Mouse (Mus musculus) hindbrain, embryonic 13.5 days (tissue): ENCODE measurements at regions not wholly inside any gene's neighbourhood (a gene's known extent, or its start where the extent isn't known, plus 50 kb on each side); places are given as distances from the start of the nearest gene placed in this dataset. TPM values are rescaled to one million over a fixed set of nuclear protein-coding genes. Genes with fewer than 3 reads are reported as not detected.
A peak's percentile ranks its signal among the peaks of the same experiment; 100 is the strongest.

Experiments used
- ATAC-seq: fragments of 200-750 bp; cut with Nextera tagmentation; 2 replicates; pipeline ENCODE4 v1.8.0; 2017; ENCODE audit warnings: moderate TSS enrichment; ENCODE audit not compliant: low FRiP score
- H3K27ac ChIP-seq: fragments of 300-500 bp; sonication (generic); 2 replicates; pipeline ENCODE4 v1.5.1; 2015; ENCODE audit warnings: inconsistent platforms, mild to moderate bottlenecking, moderate library complexity
- H3K27me3 ChIP-seq: fragments of 300-500 bp; sonication (generic); 2 replicates; pipeline ENCODE4 v1.6.1; 2015; ENCODE audit warnings: mild to moderate bottlenecking, inconsistent platforms
- H3K36me3 ChIP-seq: fragments of 300-500 bp; sonication (generic); 2 replicates; pipeline ENCODE4 v1.6.1; 2015; ENCODE audit warnings: mild to moderate bottlenecking, inconsistent platforms
- H3K4me1 ChIP-seq: fragments of 300-500 bp; sonication (generic); replicated peaks from 2 replicates; pipeline ENCODE4 v1.6.1; 2015; ENCODE audit warnings: inconsistent platforms
- H3K4me2 ChIP-seq: fragments of 300-500 bp; sonication (generic); 2 replicates; pipeline ENCODE4 v1.6.1; 2015; ENCODE audit warnings: inconsistent platforms, mild to moderate bottlenecking, moderate library complexity
- H3K4me3 ChIP-seq: fragments of 300-500 bp; sonication (generic); 2 replicates; pipeline ENCODE4 v1.5.1; 2015; ENCODE audit warnings: mild to moderate bottlenecking, inconsistent platforms
- H3K9ac ChIP-seq: fragments of 300-500 bp; sonication (generic); 2 replicates; pipeline ENCODE4 v1.6.1; 2015; ENCODE audit warnings: mild to moderate bottlenecking, inconsistent platforms
- H3K9me3 ChIP-seq: fragments of 300-500 bp; sonication (generic); 2 replicates; pipeline ENCODE4 v1.6.1; 2016; ENCODE audit warnings: inconsistent platforms
- WGBS: fragments of 180-500 bp; shearing (Covaris S2); methylation state at CpG from one replicate; pipeline ENCODE4 v1.1.7; 2015; 5-methylcytosine and 5-hydroxymethylcytosine counted together
- microRNA-seq: library from miRNA; unstranded; fragments of <30 nt; microRNA quantifications from one replicate; pipeline ENCODE4, GENCODE M21; 2016

DNA sequence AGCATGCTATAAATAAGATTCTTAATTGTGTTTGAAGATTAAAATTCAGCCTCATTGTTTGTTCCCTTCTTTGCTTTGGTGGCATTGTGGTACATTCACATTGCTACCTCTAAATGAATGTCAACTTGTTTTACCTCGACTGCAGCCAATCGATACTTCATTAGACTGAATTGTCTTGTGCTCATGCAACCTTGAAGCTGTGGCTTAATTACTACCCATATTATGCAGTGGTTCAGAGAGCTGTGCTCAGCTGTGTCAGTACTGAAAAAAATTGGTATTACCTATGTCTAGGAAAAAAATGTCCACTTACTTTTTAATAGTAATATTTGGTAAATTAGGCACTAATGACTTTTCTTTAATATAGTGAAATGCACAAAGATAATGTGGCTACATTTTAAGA lies 1523.6 kb upstream of the Gm8797 start:
- Histone ChIP-seq H3K4me2 (no peak overlapping the region), H3K9me3 (no peaks in the 10 kb centered on the region), H3K4me3 (no peak overlapping the region), H3K27me3 (no peaks in the 10 kb centered on the region), H3K9ac (no peak overlapping the region), H3K27ac (no peak overlapping the region), H3K36me3 (no peaks in the 10 kb centered on the region), H3K4me1 (no peaks in the 10 kb centered on the region)
- 59% methylated on average over 2 of the region's 2 CpGs for WGBS
- peak; percentile 66; the same call in 1 of the 2 replicates for ATAC-seq

DNA sequence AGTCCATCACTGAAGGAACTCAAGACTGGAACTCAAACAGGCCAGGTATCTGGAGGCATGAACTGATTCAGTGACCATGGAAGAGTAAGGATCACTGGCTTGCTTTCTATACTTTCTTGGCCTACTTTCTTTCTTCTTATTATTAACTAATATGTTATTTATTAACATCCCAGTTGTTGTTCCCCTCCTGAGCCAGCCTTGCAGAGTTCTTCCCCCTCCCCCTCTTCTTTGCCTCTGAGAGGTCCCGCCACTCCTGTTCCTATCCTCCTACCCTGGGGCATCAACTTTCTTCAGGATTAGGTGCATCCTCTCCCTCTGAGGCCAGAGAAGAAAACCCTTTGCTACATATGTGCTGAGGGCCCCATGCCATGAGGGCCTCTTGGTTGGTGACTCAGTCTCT lies 1479.2 kb upstream of the Gm8797 start:
- Histone ChIP-seq H3K4me3 (no peak overlapping the region), H3K4me1 (no peaks in the 10 kb centered on the region), H3K36me3 (no peaks in the 10 kb centered on the region), H3K27ac (no peak overlapping the region), H3K9me3 (no peaks in the 10 kb centered on the region), H3K9ac (no peak overlapping the region), H3K4me2 (no peak overlapping the region), H3K27me3 (no peaks in the 10 kb centered on the region)
- no peak for ATAC-seq
- WGBS: 100% methylated on average over 1 of the region's 1 CpGs

DNA sequence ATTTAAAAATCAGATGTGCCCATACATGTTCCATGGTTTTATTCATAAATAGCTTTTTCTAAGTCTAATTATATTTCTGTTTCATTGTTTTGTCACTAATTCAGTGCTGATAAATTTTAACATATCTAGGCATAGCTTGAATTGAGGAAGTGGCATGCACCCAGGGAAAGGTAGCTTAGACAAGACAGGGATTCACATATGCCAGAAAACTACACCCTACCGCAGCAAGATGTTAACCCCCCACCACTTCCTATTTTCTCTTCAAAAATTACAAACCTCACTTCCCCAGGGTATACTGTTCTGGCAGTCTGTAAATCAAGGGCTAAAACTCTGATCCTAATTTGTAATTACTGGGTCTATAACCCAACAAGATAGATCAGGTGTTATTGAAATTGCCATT lies 1476.0 kb upstream of the Gm8797 start:
- no peak overlapping the region for H3K4me2 ChIP-seq

DNA sequence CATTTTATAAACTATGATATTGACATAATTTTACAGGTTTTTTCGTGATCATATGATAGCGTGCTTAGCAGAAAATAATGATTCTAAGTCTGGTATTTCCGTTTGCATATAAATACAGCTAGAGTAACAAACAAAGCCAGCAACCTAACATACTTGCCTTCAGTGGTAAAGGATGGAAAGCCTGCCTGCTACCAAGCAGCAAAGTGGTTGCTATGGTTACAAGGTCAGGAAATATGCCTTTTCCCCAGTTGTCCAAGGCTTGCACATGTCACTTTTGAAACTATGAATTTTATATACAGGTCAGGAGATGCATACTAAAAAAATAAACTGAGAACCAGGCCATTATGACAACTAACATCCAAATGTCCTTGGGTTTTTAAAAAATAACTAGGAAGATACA lies 1472.6 kb upstream of the Gm8797 start:
- Histone ChIP-seq H3K27ac (peak overlapping the region; percentile 48; the same call in 1 of the 2 replicates), H3K4me2 (no peak overlapping the region)
- peak; percentile 87 for ATAC-seq

More for the DNA sequence above, 1476.0 kb upstream of the Gm8797 start:
- no peak for ATAC-seq
- H3K9ac ChIP-seq: no peak overlapping the region
- no peak overlapping the region for H3K4me3 ChIP-seq
- H3K36me3 ChIP-seq: no peaks in the 10 kb centered on the region
- no peaks in the 10 kb centered on the region for H3K9me3 ChIP-seq
- whole genome bisulfite sequencing: 61% methylated on average over 1 of the region's 1 CpGs
- no peak overlapping the region for H3K27ac ChIP-seq
- no peaks in the 10 kb centered on the region for H3K4me1 ChIP-seq
- H3K27me3 ChIP-seq: no peaks in the 10 kb centered on the region

DNA sequence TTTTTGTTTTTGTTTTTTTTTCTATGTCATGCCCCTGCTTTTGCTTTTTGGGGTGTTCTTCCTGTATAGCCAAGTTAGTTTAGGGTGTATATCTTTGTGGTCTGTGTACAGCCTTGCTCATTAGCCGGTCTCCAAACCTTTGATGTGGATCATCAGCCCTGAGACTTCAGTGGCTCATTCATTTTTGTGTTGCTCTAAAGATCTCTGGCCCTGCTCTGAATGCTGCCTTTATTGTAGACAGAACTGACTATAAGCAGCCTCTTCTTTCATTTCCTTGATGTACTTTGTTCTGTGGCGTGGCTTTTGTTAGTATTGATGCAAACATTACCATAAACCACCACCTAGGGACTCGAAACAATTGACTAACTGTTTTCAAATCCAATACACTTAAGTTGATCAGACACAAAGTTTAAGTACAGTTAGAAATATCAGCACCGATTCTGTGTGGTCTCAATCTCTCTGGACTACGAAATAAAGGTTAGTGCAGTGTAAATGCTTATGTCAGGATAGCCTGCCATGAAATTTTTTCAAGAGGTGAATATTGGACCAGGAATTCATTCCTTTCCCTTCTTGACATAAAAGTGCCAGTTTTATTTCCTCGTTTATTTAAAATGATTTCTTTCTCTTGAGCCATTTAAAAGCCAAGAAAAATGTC lies 1470.1 kb upstream of the Gm8797 start:
- Histone ChIP-seq H3K4me3 (no peak overlapping the region), H3K9me3 (no peaks in the 10 kb centered on the region), H3K4me1 (peaks cover 5% of the 10 kb centered on the region), H3K27ac (peak overlapping the region; percentile 13; the same call in 1 of the 2 replicates), H3K27me3 (no peaks in the 10 kb centered on the region), H3K4me2 (no peak overlapping the region), H3K36me3 (no peaks in the 10 kb centered on the region), H3K9ac (no peak overlapping the region)
- WGBS: 15% methylated on average over 6 of the region's 6 CpGs
- 0 out of 2 replicates have a peak, but pooled peaks have one; percentile 37 for ATAC-seq

More for the DNA sequence above, 1472.6 kb upstream of the Gm8797 start:
- Histone ChIP-seq H3K27me3 (no peaks in the 10 kb centered on the region), H3K4me3 (no peak overlapping the region), H3K9ac (no peak overlapping the region), H3K4me1 (peaks cover 5% of the 10 kb centered on the region), H3K9me3 (no peaks in the 10 kb centered on the region), H3K36me3 (no peaks in the 10 kb centered on the region)
- 15% methylated on average over 3 of the region's 3 CpGs for WGBS

DNA sequence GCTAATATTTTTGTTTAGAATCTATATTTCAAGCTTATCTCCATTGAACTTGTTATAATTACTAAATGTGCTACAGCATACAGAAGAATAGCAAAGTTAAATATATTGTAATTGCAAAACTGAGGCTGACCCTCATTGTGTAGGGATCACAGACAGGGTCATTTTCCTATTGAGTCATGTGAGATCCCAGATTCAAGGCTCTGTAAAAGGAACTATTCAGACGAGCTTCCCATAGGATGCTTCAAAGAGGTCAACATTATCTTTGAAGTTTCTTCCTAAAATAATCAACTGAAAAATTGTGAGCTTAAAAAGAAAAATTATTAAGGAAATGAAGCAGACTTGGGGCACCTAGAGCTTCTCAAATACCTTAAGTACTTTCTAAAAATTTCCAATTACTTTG lies 1469.5 kb upstream of the Gm8797 start:
- H3K9me3 ChIP-seq: no peaks in the 10 kb centered on the region
- no peak overlapping the region for H3K4me3 ChIP-seq
- no peak overlapping the region for H3K9ac ChIP-seq
- H3K27ac ChIP-seq: no peak overlapping the region
- no peaks in the 10 kb centered on the region for H3K36me3 ChIP-seq
- WGBS: 2% methylated on average over 1 of the region's 1 CpGs
- H3K27me3 ChIP-seq: no peaks in the 10 kb centered on the region
- no peak for ATAC-seq
- H3K4me1 ChIP-seq: peaks cover 5% of the 10 kb centered on the region
- H3K4me2 ChIP-seq: no peak overlapping the region

DNA sequence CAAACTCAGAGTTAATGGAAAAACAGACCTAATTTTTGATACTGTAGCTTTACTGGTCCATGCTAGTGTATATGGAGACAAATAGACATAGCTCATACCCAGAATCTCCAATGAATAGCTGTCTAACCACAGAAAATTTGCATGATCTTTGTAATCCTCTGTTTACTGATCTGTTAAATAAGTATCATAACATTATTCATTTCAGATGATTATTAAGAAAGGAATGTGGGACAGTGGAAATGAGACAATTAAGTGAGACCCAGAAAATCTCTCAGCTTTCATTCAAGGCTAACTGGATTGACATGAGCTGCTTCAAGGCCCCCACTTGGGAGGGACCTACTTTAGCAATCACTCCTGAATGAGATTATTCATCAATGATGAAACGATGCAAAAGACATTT lies 1463.5 kb upstream of the Gm8797 start:
- ATAC-seq: no peak
- no peak overlapping the region for H3K9ac ChIP-seq
- no peak overlapping the region for H3K4me2 ChIP-seq
- H3K36me3 ChIP-seq: no peaks in the 10 kb centered on the region
- no peaks in the 10 kb centered on the region for H3K27me3 ChIP-seq
- no peaks in the 10 kb centered on the region for H3K9me3 ChIP-seq
- WGBS: 84% methylated on average over 1 of the region's 1 CpGs
- no peak overlapping the region for H3K4me3 ChIP-seq
- H3K27ac ChIP-seq: no peak overlapping the region
- no peaks in the 10 kb centered on the region for H3K4me1 ChIP-seq

DNA sequence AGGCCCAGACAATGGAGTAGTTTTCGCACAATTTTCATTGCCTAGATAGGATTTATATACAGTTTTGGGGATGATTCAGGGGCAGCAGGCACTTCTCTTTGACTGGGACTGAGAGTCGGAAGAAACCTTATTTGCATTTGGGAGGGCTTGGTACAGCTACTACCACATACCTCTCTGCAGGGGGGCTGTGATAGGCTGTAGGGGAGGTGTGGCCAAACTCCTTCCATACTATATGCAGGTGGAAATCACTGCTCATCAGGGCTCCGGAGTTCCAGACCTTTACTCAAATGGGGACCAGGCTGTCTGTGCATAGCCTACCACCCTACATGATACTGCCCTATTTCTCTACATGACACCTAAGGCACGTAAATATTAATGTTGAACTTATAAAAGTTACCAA lies 1414.2 kb upstream of the Gm8797 start:
- H3K27ac ChIP-seq: no peak overlapping the region
- H3K4me3 ChIP-seq: no peak overlapping the region
- no peaks in the 10 kb centered on the region for H3K27me3 ChIP-seq
- 88% methylated on average over 4 of the region's 4 CpGs for WGBS
- no peak for ATAC-seq
- H3K4me1 ChIP-seq: no peaks in the 10 kb centered on the region
- no peak overlapping the region for H3K4me2 ChIP-seq
- no peak overlapping the region for H3K9ac ChIP-seq
- H3K36me3 ChIP-seq: no peaks in the 10 kb centered on the region
- no peaks in the 10 kb centered on the region for H3K9me3 ChIP-seq

DNA sequence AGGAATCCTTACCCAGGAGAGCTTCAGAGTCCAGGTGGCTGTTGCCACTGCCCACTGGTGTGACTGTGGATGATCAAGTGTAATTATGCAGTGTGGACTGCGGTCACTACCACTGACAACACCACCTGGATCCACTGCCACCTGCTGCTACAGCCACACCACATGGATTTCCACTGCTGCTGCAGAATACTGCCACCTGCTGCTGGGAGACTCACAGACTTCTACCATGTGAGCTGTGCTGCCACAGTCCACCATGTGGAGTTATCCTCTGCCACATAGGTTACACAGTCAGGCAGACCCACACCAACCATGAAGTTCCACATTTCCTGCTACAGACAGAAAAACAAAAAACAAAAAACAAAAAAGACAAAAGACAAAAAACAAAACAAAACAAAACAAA lies 1411.5 kb upstream of the Gm8797 start:
- H3K4me2 ChIP-seq: no peak overlapping the region
- no peak overlapping the region for H3K27ac ChIP-seq
- H3K4me3 ChIP-seq: no peak overlapping the region
- no peaks in the 10 kb centered on the region for H3K27me3 ChIP-seq
- H3K36me3 ChIP-seq: no peaks in the 10 kb centered on the region
- H3K9me3 ChIP-seq: no peaks in the 10 kb centered on the region
- 88% methylated on average over 1 of the region's 1 CpGs for WGBS
- no peak for ATAC-seq
- H3K9ac ChIP-seq: no peak overlapping the region
- H3K4me1 ChIP-seq: no peaks in the 10 kb centered on the region

Small RNA genes lying in the stretch of these regions (microRNA-seq; reads per million reads assigned to microRNA genes)
- not detected for gene Gm23976
